Mouse (Mus musculus): ENCODE data around the gene Mkrn2os.

DNA sequence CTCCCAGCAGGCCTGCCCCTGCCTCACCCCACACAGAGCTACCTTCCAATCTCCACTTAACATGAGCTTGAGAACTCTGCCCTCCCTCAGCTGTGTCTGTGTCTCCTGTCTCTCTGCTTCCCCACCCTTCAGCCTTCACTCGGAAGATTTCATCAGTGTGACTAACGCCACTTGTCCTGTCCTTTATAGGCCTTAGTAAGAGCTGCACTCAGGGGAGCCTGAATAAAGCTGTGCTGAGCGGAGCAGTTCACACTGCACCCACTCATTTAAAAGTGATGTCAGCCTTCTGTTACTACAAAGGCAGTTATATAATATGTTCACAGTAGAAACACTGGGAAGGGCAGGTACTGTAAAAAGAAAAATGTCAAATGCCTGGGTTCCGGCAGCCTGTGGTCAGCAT is 15.1 kb upstream of the Mkrn2os start:
- TF ChIP-seq CTCF (IDR thresholded peaks at IDR 0.05; ENCODE audit: low read depth) = no peak
- TF ChIP-seq EP300 (IDR thresholded peaks at IDR 0.05; ENCODE audit: low read depth) = no peak
